Mouse (Mus musculus) embryo, embryonic 9.5 days (tissue): Measurements from ENCODE around the gene Narf.
A peak's percentile ranks its signal among the peaks of the same experiment; 100 is the strongest.

Source experiments
- DNase-seq: peaks from one replicate; pipeline ENCODE4 v3.0.0-alpha.2; 2017; ENCODE audit errors: extremely low spot score

Gene Narf

GRCm38 (mm10) chr11:121236564-121237344, at the start of gene Narf:
TSS of gene Narf (plus strand) at chr11:121237253.
- DNase-seq, result peak; percentile 99

- no peak for DNase-seq
Measured at GRCm38 (mm10) chr11:121189681-121190080, 47.4 kb upstream of the Narf start.

DNA sequence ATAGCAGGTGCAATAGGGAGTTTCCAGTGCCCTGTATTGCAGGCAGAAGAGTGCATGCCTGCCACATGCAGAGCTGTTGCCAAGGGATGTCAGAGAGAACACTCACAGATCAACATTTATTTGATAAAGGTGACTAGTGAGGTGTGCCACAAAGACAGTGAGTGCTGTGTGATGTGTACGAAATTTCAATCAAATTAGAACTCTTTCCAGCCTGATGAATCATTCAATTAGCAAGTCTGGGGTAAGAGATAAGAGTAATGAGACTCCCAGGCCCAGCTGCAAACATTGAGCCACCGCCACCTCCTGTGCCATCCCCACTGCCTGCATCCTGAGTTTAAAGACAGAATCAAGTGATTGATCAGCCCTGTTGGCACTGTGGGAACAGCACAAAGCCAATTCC, 44.3 kb upstream of the Narf start:
- no peak for DNase-seq

GRCm38 (mm10) chr11:121193415-121193814, 43.6 kb upstream of the Narf start:
- no peak for DNase-seq

DNA sequence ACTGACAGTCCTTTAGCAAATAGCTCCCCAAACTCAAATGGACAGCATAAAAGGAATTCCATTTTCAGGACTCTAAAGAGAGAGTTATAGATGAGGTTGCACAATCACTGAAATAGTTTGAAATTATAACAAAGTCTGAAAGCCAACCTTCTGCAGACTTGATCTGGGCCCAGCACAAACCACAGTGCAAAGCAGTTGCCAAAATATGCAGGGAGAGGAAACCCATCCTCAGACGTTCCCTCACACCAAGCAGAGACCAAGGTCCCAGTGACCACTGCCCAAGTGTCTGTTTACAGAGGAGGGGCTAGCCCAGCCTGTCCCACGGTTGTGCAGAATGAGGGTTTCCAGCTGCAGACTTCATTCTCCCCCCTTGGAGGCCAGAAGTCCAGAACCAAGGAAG, 38.4 kb upstream of the Narf start:
- no peak for DNase-seq

GRCm38 (mm10) chr11:121199851-121200250, 37.2 kb upstream of the Narf start:
- no peak for DNase-seq

DNA sequence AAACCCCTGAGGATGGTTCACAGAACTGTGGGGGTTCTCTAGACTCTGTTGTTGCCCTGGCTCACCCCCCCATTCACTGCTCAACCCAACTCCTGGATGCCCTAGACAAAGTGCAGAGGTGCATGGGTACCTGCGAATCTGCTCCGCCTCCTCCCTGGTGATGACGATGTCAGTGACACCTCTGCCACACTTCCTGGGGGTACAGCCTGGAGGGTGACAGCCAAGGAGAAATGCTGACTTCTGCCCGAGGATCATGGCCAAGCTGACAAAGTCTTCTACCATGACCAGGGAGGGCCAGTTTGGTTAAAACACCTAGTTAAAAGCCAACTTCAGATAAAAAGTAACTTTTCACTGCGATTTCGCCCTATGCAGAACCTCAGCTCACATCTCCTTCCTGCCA, 36.3 kb upstream of the Narf start:
- no peak for DNase-seq

- DNase-seq, result peak; percentile 17
Measured at GRCm38 (mm10) chr11:121201436-121202198, 35.4 kb upstream of the Narf start.

DNA sequence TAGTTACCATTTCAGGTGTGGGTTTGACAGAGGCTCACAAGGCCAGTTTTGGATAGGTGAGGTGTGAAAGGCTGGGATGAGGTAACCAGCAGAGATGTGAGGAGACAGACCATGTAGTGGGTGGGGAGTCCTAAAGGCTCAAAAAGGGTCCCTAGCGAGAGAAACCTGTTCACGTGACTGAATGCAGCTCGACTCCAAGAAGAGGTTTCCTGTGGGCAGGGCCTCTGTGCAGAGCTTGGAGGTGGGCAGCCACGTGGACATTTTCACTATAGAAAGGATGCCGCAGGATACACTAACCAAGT, 33.2 kb upstream of the Narf start:
- DNase-seq, result no peak

DNA sequence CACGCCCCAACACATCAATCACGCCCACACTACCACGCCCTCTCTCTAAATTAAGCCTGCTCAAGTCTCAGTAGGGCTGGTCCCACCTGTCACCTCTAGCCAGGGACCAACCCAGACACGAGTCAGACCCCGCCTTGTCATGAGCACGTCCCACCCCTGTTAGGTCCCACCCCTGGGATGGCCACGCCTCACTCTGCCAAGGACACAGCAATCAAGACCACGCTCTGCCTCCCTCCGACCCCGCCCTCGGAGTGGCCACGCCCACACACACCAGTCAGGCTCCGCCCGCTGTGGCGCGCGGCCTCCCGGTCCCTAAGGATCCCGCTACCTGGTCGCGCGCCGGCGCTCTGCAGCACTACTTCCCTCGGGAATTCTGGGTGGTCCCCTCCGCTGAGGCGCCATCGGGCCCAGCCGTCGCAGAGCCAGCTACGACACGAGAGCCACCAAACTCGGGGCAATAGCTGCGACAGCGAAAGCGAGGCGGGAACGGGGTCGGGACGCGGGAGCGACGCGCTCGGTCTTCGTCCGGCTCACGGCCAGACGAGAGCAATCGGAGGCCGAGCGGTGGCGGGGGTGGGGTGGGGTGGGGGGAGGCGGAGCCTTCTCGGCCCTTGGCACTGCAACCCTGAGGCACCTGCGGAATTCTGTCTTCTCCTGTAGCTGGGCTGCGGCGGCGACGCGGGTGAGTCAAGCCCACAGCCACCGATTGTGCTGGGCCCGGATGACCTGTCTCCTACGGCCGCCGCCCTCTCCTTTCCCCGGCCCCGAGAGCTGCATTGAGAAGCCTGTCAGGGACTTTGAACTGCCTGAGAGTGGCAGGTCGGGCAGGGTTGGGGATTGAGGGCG, 32.7 kb upstream of the Narf start, which contains the start of the genes Hexdc and Ogfod3:
TSS of gene Hexdc (plus strand) at position 273 of the 846 bp plus-strand sequence.
TSS of gene Ogfod3 (minus strand) at position 551 of the 846 bp plus-strand sequence.
- peak; percentile 99 for DNase-seq

- DNase-seq, result no peak
Measured at GRCm38 (mm10) chr11:121216831-121217230, 20.2 kb upstream of the Narf start.

DNA sequence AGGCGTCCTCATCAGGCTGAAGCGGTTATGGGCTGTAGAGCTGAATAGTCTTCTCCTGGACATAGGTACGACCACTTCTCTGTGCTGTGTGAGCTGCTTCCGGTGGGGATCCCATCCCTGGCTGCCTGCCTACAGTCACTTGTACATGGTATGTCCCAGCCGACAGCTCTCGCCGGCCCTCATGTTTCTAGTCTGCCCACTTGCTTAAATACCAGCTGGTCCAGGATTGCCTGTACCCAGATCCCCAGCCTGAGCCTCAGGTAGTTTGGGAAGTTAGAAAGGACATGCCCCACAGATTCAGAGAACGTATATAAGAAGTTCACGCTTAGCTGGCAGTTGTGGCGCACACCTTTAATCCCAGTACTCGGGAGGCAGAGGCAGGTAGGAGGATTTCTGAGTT, 17.3 kb upstream of the Narf start:
- no peak for DNase-seq

GRCm38 (mm10) chr11:121220771-121221170, 16.3 kb upstream of the Narf start:
- DNase-seq, result no peak

- no peak for DNase-seq
Measured at GRCm38 (mm10) chr11:121221321-121222010, 15.6 kb upstream of the Narf start.

DNA sequence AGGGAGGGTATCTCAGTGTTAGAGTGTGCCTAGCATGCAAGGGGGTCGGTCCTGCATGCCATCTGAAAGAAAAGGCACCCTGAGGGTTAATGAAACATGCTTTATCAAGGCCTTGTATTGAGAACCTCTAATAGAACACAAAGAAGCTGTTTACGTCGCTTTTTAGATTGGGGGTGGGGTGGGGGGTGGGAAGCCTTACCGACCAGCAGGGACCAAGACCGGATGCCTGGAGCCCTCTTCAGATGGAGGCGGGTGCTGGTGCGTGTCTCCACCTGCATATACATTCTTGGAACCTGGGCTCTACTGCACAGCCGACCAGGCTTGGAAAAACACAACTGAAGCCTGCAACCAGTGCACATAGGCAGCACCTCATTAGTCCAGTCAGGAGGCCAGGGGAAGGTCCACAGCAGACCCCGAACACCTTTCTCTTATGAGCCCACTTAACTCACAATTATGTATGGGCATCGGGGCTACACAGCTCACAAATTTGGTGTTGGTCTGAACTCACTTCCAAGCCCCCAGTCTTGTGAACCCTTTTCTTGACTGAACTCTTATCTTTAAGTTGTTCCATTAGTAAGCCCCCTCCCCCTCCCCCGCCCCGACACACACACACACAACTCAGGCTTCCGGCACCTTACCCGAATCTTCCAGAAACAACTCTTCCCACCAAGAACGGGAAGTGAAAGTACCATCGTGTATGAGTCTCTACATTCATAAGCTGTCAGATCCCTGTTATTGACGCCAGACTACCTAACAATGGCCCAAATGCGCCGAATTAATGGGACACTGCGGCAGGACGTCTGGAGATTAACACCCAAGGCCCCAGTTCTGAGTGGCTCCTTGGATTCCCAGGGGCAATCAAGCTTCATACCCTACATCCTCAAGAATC, 8.7 kb upstream of the Narf start:
- DNase-seq, result no peak

DNA sequence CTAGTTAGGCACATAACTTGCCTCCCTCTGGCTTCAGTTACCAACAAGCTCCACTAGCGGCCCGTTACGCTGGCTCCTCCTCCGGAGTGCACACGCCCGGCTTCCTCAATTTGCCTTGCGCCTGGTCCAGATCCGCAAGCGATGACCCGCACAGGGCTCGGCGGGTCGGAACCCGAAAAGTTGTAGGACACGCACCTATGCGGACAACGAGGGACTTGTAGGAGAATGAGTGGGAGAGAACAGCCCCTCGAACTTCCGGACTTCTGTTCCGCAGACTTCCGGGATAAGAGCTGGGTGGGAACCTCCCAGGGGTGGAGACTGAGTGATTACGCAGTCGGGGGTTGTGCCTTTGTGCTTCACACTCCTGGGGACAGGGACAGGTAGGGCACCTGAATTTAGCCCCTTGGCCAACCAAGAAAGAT, 8.0 kb upstream of the Narf start, which contains the start of gene Cybc1:
TSS of gene Cybc1 (minus strand) at position 305 of the 422 bp plus-strand sequence.
- DNase-seq, result peak; percentile 83

DNA sequence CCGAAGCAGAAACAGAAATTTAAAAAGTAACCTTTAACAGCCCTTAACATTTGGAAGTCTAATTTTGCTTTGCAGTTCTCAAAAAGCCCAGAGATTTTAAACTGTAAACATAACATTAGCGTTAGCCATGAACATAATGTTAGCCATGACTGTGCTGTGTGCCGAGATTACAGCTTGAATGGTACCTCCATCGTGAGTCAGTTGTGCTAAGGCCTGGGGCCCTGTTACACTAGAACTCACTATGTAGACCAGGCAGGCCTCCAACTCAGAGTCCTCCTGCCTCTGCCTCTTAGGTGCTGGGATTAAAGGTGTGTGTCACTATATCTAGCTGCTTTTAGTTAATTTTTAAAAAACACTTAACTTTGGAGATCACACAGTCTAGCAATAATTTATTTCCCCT, 5.9 kb upstream of the Narf start:
- DNase-seq, result no peak

DNA sequence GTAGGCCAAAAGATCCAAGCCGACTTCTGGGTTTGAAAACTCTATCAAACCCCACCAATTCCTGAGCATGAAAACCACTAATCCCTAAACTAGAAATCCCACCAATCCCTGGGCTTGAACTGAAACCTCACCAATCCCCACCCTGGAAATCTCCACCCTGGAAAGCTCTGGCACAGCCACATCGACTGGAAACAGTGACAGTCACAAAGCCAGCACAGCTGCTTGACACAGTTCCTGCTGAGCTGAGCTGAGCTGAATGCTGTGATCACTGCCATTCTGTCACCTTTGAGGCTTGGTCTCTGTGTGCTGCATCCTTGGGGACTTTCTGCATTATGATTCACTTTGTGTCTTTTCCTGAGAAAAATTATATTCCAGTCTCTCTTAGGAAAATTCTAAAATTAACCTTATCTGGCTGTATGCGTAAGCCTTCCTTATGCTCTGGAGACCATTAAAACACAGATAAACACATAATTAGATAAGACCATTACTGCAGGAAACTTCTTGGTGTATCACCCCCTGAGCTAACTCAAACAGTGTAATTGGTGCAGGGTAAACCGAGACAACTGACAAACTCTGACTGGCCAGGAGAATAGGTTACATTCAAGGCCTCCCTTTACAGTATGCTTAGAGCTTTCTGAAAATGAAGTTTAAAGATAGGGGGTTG, 5.3 kb upstream of the Narf start:
- DNase-seq, result no peak

DNA sequence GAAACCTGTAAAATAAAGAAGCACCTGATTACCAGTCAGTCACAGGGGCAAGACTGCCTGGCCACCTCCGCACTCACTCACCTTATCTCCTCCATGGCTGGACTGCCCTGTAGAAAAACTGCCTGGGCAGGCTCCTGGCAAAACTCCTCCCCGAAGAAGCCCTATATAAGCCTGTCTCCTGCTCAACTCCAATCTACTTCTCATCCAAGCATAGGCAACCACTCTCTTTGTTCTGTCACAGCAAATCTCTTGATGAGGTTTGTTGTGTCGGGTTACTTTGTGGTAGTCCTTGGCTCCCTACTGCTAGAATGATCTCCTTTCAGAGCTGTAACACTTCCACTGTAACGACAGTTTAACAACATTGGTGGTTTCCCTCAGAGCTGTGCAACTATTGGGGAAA, 4.3 kb upstream of the Narf start:
- DNase-seq, result no peak
